Mouse (Mus musculus) bone marrow, adult 2 months (tissue): ENCODE data around the gene Trim54.

Experiments used
- CTCF ChIP-seq: fragments of 200-500 bp; IDR thresholded peaks from 2 replicates; pipeline ENCODE4 v1.5.1; 2011; ENCODE audit warnings: low read length, control low read depth; ENCODE audit not compliant: control insufficient read depth, insufficient read depth
- POLR2A ChIP-seq: fragments of 200-500 bp; IDR thresholded peaks from 2 replicates; pipeline ENCODE4 v1.6.1; 2011; ENCODE audit warnings: low read depth, mild to moderate bottlenecking, control low read depth, low read length, borderline replicate concordance; ENCODE audit not compliant: control insufficient read depth

- TF ChIP-seq CTCF (no peak), POLR2A (no peak)
Measured at GRCm38 (mm10) chr5:31092231-31092975, 24.1 kb upstream of the Trim54 start.
